Mouse (Mus musculus): ENCODE measurements around the gene Kcnj10. TPM values are rescaled to one million over a fixed set of nuclear protein-coding genes. Genes with fewer than 3 reads are reported as not detected.

Kcnj10 gene
- polyA plus RNA-seq (2012; rRNA removed) = 0.14 and 0.18 TPM in 2 replicates
- 0.03 and 0.12 TPM in 2 replicates for polyA plus RNA-seq (2014; fragmentation: Nextera tagmentation; extraction: Ambion mirVana)

DNA sequence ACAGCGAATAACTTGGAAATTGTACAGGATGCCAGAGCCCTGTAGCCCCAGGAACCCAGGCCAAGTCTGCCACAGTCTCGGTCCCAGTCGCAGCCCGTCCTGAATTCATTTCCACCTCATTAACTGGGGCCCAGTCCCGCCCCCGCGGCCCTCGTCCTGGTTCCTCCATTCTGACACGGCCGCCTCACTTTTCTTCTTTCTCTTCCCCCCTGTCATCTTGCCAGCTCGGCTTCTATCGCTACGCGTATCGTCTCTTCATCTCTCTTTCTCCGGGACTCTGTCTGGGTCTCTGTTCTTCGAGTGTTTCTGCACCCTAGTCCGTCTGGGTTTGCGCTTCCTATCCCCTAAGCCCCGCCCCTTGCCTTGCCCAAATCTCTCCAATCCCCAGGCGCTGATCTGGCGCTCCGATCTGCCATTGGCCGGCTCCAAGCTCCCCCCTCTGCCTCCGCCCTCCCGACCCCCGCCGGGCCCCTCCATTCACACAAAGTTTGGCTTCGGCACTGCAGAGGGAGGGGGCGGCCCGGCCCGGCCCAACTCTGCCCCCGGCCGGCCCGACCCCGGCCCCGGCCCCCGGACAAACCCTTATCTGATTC lies at the start of gene Kcnj10:
Gene Kcnj10 (plus strand): TSS at position 482 of the 593 bp plus-strand sequence.
- Histone ChIP-seq H3K9me3 (ENCODE audit: control insufficient read depth, low read length) (no peaks in the 10 kb centered on the region), H3K4me2 (replicated peaks; ENCODE audit: low read depth, low read length, severe bottlenecking) (peak within 1 kb of the TSS; percentile 48), H3K27ac (replicated peaks; ENCODE audit: low read depth, low read length) (no peak within 1 kb of the TSS), H3K9ac (ENCODE audit: low read depth, low read length, severe bottlenecking) (0 out of 2 replicates have a peak within 1 kb of the TSS, but pooled peaks have one; percentile 36), H3K36me3 (ENCODE audit: control insufficient read depth, insufficient read depth, low read length) (no peaks in the 10 kb centered on the region), H3K4me1 (ENCODE audit: control insufficient read depth, insufficient read depth, low read length) (no peaks in the 10 kb centered on the region), H3K4me3 (replicated peaks; ENCODE audit: low read length) (peak within 1 kb of the TSS; percentile 34), H3K27me3 (ENCODE audit: control insufficient read depth, insufficient read depth, low read length) (peaks cover 36% of the 10 kb centered on the region)
- TF ChIP-seq POLR2A (IDR thresholded peaks at IDR 0.05; ENCODE audit: borderline replicate concordance, extremely low read depth, insufficient read depth, insufficient read length) = no peak
- WGBS = 3% methylated on average over 38 of the region's 38 CpGs
- peak; percentile 91 for ATAC-seq (ENCODE audit: low FRiP score, low read depth)
- peak; percentile 76 for DNase-seq (ENCODE audit: low spot score)

DNA sequence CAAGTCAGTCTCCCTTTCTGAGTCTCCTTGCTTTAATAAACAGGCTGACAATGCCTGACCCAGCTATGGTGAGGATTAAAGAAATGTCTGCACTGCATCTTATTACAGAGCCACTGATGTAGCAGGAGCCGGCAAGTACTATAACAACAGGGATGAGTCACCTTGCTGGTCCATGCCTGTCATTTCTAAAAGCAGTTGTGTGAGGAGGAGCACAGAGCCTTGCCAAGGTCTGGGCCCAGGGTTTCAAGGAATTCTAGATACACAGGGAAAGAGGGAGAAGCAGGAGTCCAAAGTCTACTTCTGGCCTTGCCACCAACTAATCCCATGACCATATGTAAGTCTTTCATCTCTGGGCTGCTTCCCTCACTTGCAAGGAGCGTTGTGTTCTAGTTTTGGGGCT lies 48.1 kb upstream of the Kcnj10 start:
- H3K27ac ChIP-seq (replicated peaks; ENCODE audit: low read depth, low read length) = no peak overlapping the region
- ATAC-seq (ENCODE audit: low FRiP score, low read depth) (no peak), DNase-seq (ENCODE audit: low spot score) (no peak)
- no peaks in the 10 kb centered on the region for H3K9me3 ChIP-seq (ENCODE audit: control insufficient read depth, low read length)
- no peaks in the 10 kb centered on the region for H3K27me3 ChIP-seq (ENCODE audit: control insufficient read depth, insufficient read depth, low read length)
- 77% methylated on average over 2 of the region's 2 CpGs for WGBS
- no peak overlapping the region for H3K9ac ChIP-seq (ENCODE audit: low read depth, low read length, severe bottlenecking)
- no peaks in the 10 kb centered on the region for H3K36me3 ChIP-seq (ENCODE audit: control insufficient read depth, insufficient read depth, low read length)
- H3K4me1 ChIP-seq (ENCODE audit: control insufficient read depth, insufficient read depth, low read length) = peaks cover 18% of the 10 kb centered on the region
- TF ChIP-seq POLR2A (IDR thresholded peaks at IDR 0.05; ENCODE audit: borderline replicate concordance, extremely low read depth, insufficient read depth, insufficient read length) = no peak
- H3K4me2 ChIP-seq (replicated peaks; ENCODE audit: low read depth, low read length, severe bottlenecking) = no peak overlapping the region
- H3K4me3 ChIP-seq (replicated peaks; ENCODE audit: low read length) = no peak overlapping the region

DNA sequence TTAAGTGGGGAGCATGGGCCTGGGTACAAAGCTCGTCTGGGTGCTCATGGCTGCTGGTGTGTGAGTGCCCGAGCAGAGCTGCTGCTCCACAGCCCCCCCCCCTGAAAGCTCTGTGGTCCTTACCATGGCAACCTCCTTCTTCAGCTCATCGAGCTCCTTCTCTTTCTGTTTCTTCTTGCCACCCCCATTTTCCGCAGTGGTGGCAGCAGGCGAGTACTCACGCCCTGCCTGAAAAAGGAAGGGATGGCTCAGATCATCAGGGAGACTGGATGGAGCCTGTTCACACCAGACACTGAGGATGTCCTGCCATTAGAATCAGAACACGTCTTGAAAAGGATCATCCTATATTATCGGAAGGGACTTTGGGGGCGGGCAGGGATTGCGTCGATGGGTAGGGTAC lies 47.6 kb upstream of the Kcnj10 start:
- TF ChIP-seq POLR2A (IDR thresholded peaks at IDR 0.05; ENCODE audit: borderline replicate concordance, extremely low read depth, insufficient read depth, insufficient read length) = no peak
- DNase-seq (ENCODE audit: low spot score) (no peak), ATAC-seq (ENCODE audit: low FRiP score, low read depth) (no peak)
- Histone ChIP-seq H3K4me2 (replicated peaks; ENCODE audit: low read depth, low read length, severe bottlenecking) (no peak overlapping the region), H3K27ac (replicated peaks; ENCODE audit: low read depth, low read length) (no peak overlapping the region), H3K9ac (ENCODE audit: low read depth, low read length, severe bottlenecking) (no peak overlapping the region), H3K27me3 (ENCODE audit: control insufficient read depth, insufficient read depth, low read length) (no peaks in the 10 kb centered on the region), H3K9me3 (ENCODE audit: control insufficient read depth, low read length) (no peaks in the 10 kb centered on the region), H3K36me3 (ENCODE audit: control insufficient read depth, insufficient read depth, low read length) (no peaks in the 10 kb centered on the region), H3K4me1 (ENCODE audit: control insufficient read depth, insufficient read depth, low read length) (peaks cover 24% of the 10 kb centered on the region), H3K4me3 (replicated peaks; ENCODE audit: low read length) (no peak overlapping the region)
- 90% methylated on average over 11 of the region's 11 CpGs for WGBS

DNA sequence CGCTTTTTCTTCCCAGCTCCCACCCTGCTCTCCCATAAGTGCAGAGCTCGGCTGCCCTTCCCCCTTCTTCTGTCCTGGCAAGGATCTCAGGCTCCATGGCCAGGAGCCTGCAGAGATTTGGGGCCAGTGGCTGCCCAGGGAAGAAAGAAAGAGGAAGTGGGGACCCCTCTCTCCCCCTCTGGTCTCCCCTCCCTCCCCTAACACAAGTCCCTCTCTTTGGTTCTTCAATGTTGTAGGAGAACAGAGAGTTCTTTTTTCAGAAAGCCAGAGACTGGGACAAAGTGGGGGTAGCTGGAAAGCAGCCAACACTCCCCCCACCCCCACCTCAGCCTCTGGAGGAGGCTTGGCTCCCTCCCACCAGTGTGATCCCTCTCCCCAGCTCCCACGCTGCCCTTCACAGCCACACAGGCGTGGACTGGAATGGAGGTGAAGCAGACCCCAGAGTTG lies 45.2 kb upstream of the Kcnj10 start:
- Histone ChIP-seq H3K36me3 (ENCODE audit: control insufficient read depth, insufficient read depth, low read length) (no peaks in the 10 kb centered on the region), H3K4me2 (replicated peaks; ENCODE audit: low read depth, low read length, severe bottlenecking) (peak overlapping the region; percentile 37), H3K9me3 (ENCODE audit: control insufficient read depth, low read length) (no peaks in the 10 kb centered on the region), H3K27me3 (ENCODE audit: control insufficient read depth, insufficient read depth, low read length) (no peaks in the 10 kb centered on the region), H3K4me1 (ENCODE audit: control insufficient read depth, insufficient read depth, low read length) (peaks cover 30% of the 10 kb centered on the region), H3K4me3 (replicated peaks; ENCODE audit: low read length) (no peak overlapping the region), H3K9ac (ENCODE audit: low read depth, low read length, severe bottlenecking) (no peak overlapping the region), H3K27ac (replicated peaks; ENCODE audit: low read depth, low read length) (peak overlapping the region; percentile 53)
- no peak for TF ChIP-seq POLR2A (IDR thresholded peaks at IDR 0.05; ENCODE audit: borderline replicate concordance, extremely low read depth, insufficient read depth, insufficient read length)
- WGBS = 19% methylated on average over 4 of the region's 4 CpGs
- peak; percentile 30 for DNase-seq (ENCODE audit: low spot score)
- peak; percentile 41 for ATAC-seq (ENCODE audit: low FRiP score, low read depth)

DNA sequence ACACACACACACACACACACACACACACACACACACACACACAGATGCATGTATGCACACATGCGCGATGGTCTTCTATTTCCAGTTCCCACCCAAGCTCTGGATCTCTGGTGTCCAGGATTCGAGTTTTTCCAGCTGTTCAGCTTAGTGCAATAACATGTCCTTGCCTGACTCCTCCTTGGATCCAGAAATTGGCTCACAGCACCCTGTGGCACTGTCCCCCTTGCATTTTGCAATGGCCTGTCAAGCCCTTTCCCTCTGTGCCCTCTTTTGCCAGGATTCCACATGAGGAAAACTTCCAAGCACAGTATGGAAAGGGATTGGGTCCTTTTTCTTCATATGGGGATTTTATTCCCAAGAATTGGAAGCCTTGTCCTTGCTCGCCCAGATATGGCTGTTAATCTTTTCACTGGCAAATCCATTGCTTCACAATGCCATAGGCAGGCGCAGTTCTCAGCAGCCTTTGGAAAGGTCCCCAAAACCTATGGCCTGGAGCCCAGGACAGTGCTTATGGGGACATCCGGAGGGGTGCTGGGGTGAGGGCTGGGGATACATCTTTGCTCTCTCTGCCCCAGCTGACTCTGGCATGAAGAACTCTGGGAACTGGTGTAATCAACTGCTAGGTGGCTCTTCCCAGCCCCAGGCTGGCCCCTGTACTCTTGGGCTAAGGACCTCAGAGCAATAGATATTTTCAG lies 44.0 kb upstream of the Kcnj10 start:
- H3K9ac ChIP-seq (ENCODE audit: low read depth, low read length, severe bottlenecking) = peak overlapping the region; percentile 40
- peak overlapping the region; percentile 59; the same call in 1 of the 2 replicates for H3K27ac ChIP-seq (replicated peaks; ENCODE audit: low read depth, low read length)
- no peaks in the 10 kb centered on the region for H3K36me3 ChIP-seq (ENCODE audit: control insufficient read depth, insufficient read depth, low read length)
- ATAC-seq (ENCODE audit: low FRiP score, low read depth) (no peak), DNase-seq (ENCODE audit: low spot score) (no peak)
- no peaks in the 10 kb centered on the region for H3K9me3 ChIP-seq (ENCODE audit: control insufficient read depth, low read length)
- no peaks in the 10 kb centered on the region for H3K27me3 ChIP-seq (ENCODE audit: control insufficient read depth, insufficient read depth, low read length)
- no peak for TF ChIP-seq POLR2A (IDR thresholded peaks at IDR 0.05; ENCODE audit: borderline replicate concordance, extremely low read depth, insufficient read depth, insufficient read length)
- H3K4me2 ChIP-seq (replicated peaks; ENCODE audit: low read depth, low read length, severe bottlenecking) = peak overlapping the region; percentile 37
- peak overlapping the region; percentile 21 for H3K4me3 ChIP-seq (replicated peaks; ENCODE audit: low read length)
- H3K4me1 ChIP-seq (ENCODE audit: control insufficient read depth, insufficient read depth, low read length) = peaks cover 35% of the 10 kb centered on the region
- 81% methylated on average over 6 of the region's 6 CpGs for WGBS
